Mouse (Mus musculus) small intestine, adult 2 months (tissue): ENCODE results near the gene Wnt6. TPM values are rescaled to one million over a fixed set of nuclear protein-coding genes. Genes with fewer than 3 reads are reported as not detected.
A peak's percentile ranks its signal among the peaks of the same experiment; 100 is the strongest.

Experiments used
- H3K27ac ChIP-seq: fragments of 200-500 bp; 2 replicates; pipeline ENCODE4 v1.5.1; 2012; ENCODE audit warnings: low read depth, low read length, control low read depth, inconsistent platforms; ENCODE audit not compliant: insufficient read depth
- H3K27me3 ChIP-seq: fragments of 200-500 bp; 2 replicates; pipeline ENCODE4 v1.6.1; 2012; ENCODE audit warnings: mild to moderate bottlenecking, moderate library complexity, low read length, inconsistent platforms; ENCODE audit not compliant: control insufficient read depth, insufficient read depth
- H3K36me3 ChIP-seq: fragments of 200-500 bp; 2 replicates; pipeline ENCODE4 v1.6.1; 2012; ENCODE audit warnings: mild to moderate bottlenecking, low read length, control low read depth, inconsistent platforms; ENCODE audit not compliant: control insufficient read depth, insufficient read depth
- H3K4me1 ChIP-seq: fragments of 200-500 bp; 2 replicates; pipeline ENCODE4 v1.6.1; 2012; ENCODE audit warnings: low read length, inconsistent platforms, mixed read lengths; ENCODE audit not compliant: control insufficient read depth, insufficient read depth, insufficient read length
- H3K4me3 ChIP-seq: fragments of 200-500 bp; 2 replicates; pipeline ENCODE4 v1.5.1; 2012; ENCODE audit warnings: low read depth, mild to moderate bottlenecking, control low read depth, inconsistent platforms, low read length, moderate library complexity
- CTCF ChIP-seq: fragments of 200-500 bp; IDR thresholded peaks from 2 replicates; pipeline ENCODE4 v1.5.1; 2012; ENCODE audit warnings: low read depth, mild to moderate bottlenecking, control low read depth, inconsistent platforms, low read length, moderate library complexity, mixed read lengths; ENCODE audit not compliant: insufficient replicate concordance, insufficient read length; ENCODE audit errors: extremely low read depth
- POLR2A ChIP-seq: fragments of 200-500 bp; IDR thresholded peaks from 2 replicates; pipeline ENCODE4 v1.6.1; 2012; ENCODE audit warnings: low read depth, mild to moderate bottlenecking, control low read depth, inconsistent platforms, low read length, moderate library complexity
- WGBS: fragments of 180-500 bp; shearing (Covaris S2); methylation state at CpG from one replicate; pipeline ENCODE4 v1.1.7; 2018; 5-methylcytosine and 5-hydroxymethylcytosine counted together
- polyA plus RNA-seq: library from polyadenylated mRNA; depleted of rRNA; stranded (reverse); fragments of >200 nt; gene quantifications from 2 replicates; pipeline ENCODE4 v1.2.3, GENCODE M21; 2012

Wnt6 gene
- polyA plus RNA-seq, 1 experiment: 6.0 TPM

GRCm38 (mm10) chr1:74800424-74800888 is 28.8 kb downstream of the Wnt6 start:
- TF ChIP-seq CTCF (no peak), POLR2A (no peak)
- Histone ChIP-seq H3K4me1 (peaks cover 5% of the 10 kb centered on the region), H3K36me3 (no peaks in the 10 kb centered on the region), H3K4me3 (peak overlapping the region; percentile 6; the same call in 1 of the 2 replicates), H3K27me3 (peaks cover 55% of the 10 kb centered on the region), H3K27ac (no peak overlapping the region)
- 1% methylated on average over 29 of the region's 29 CpGs for WGBS

- H3K27ac ChIP-seq: no peak overlapping the region
- peaks cover 6% of the 10 kb centered on the region for H3K4me1 ChIP-seq
- no peaks in the 10 kb centered on the region for H3K36me3 ChIP-seq
- no peak overlapping the region for H3K4me3 ChIP-seq
- peaks cover 60% of the 10 kb centered on the region for H3K27me3 ChIP-seq
- TF ChIP-seq CTCF: no peak
- TF ChIP-seq POLR2A: no peak
- WGBS: 40% methylated on average over 6 of the region's 6 CpGs
These were observed 30.0 kb downstream of the Wnt6 start for GRCm38 (mm10) chr1:74801631-74802140.

GRCm38 (mm10) chr1:74802795-74803656 is 31.3 kb downstream of the Wnt6 start:
- H3K27me3 ChIP-seq: peaks cover 65% of the 10 kb centered on the region
- peak; percentile 55; the same call in 1 of the 2 replicates for TF ChIP-seq CTCF
- no peak for TF ChIP-seq POLR2A
- WGBS: under 1% methylated on average over 57 of the region's 57 CpGs
- H3K36me3 ChIP-seq: no peaks in the 10 kb centered on the region
- no peak overlapping the region for H3K27ac ChIP-seq
- peak overlapping the region; percentile 59 for H3K4me3 ChIP-seq
- H3K4me1 ChIP-seq: peaks cover 10% of the 10 kb centered on the region

GRCm38 (mm10) chr1:74804211-74804870 is 32.6 kb downstream of the Wnt6 start:
- H3K36me3 ChIP-seq: no peaks in the 10 kb centered on the region
- H3K27ac ChIP-seq: no peak overlapping the region
- H3K4me1 ChIP-seq: peaks cover 10% of the 10 kb centered on the region
- WGBS: 20% methylated on average over 10 of the region's 10 CpGs
- TF ChIP-seq CTCF (no peak), POLR2A (no peak)
- peaks cover 72% of the 10 kb centered on the region for H3K27me3 ChIP-seq
- H3K4me3 ChIP-seq: no peak overlapping the region

- Histone ChIP-seq H3K27me3 (peaks cover 71% of the 10 kb centered on the region), H3K4me3 (no peak overlapping the region), H3K36me3 (no peaks in the 10 kb centered on the region), H3K4me1 (peaks cover 10% of the 10 kb centered on the region), H3K27ac (no peak overlapping the region)
- 33% methylated on average over 4 of the region's 4 CpGs for WGBS
- TF ChIP-seq POLR2A (no peak), CTCF (no peak)
These were observed 33.7 kb downstream of the Wnt6 start for GRCm38 (mm10) chr1:74805340-74805835.

GRCm38 (mm10) chr1:74805843-74806242 is 34.2 kb downstream of the Wnt6 start:
- TF ChIP-seq CTCF: no peak
- no peak for TF ChIP-seq POLR2A
- H3K36me3 ChIP-seq: no peaks in the 10 kb centered on the region
- peaks cover 71% of the 10 kb centered on the region for H3K27me3 ChIP-seq
- WGBS: 43% methylated on average over 5 of the region's 5 CpGs
- no peak overlapping the region for H3K27ac ChIP-seq
- H3K4me3 ChIP-seq: no peak overlapping the region
- H3K4me1 ChIP-seq: peaks cover 10% of the 10 kb centered on the region
